Mouse (Mus musculus): ENCODE results near the gene Sec11a.

DNA sequence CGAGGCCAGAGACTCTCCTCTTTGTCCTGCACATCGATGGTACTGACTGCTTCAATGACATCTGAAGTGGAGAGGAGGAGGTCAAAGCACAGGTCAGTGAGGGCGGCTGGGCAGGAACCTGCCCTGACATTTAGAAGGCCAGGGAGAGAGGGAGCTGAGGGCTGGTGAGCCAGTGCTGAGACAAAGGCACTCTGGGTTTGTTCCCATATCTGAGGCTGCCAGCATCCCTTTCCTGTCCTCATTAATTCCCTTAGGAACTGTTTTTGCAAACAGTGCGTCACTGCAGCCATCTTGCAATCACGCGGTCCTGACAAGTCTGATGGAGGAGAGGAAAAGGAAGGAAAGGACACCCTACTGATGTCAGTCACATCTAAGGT lies 53.8 kb downstream of the Sec11a start:
- TF ChIP-seq CTCF (IDR thresholded peaks at IDR 0.05; ENCODE audit: borderline replicate concordance, control insufficient read depth, extremely low read depth, insufficient read depth, low read length, poor library complexity): no peak
- no peak for TF ChIP-seq POLR2A (IDR thresholded peaks at IDR 0.05; ENCODE audit: control insufficient read depth, extremely low read depth, insufficient read depth, low read length, poor library complexity)

All from thymus, adult 2 months (tissue).